Mouse (Mus musculus): ENCODE measurements around the gene Olfr544.

The Olfr544 gene

DNA sequence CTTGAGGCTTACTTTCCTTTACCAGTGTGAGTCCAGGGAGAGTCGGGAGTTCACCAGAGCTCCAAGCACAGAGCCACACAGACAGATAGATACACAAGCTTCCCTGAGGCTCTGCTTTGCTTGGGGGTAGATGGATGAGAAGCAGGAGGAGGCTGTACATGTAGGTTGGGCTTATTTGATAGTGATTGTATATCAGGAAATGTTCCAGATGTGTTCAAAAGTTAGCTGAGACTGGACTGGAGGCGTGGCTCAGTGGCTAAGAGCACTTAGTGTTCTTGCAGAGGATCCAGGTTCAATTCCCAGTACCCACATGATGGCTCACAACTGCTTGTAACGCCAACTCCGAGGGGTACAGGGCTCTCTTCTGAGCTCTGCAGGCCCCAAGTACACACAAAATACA, 9.7 kb downstream of the Olfr544 start:
- no peak for DNase-seq (ENCODE audit: low read depth, low spot score)

DNA sequence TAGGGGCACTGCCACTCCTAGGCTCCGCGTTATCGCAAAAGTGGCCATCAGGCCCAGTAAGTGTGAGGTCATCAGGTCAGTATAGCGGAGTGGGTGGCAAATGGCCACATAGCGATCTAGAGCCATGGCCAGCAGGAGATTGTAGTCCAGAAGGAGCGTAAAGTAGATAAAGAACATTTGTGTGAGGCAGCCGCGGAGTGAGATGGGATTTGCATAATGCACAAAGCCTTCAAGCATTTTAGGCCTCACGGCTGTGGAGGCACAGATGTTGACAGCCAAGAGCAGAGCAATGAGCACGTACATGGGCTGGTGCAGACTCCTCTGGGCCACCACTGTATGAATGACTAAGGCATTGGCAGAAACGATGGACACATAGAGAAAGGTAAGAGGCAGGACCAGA, 10.7 kb downstream of the Olfr544 start:
- no peak for DNase-seq (ENCODE audit: low read depth, low spot score)

DNA sequence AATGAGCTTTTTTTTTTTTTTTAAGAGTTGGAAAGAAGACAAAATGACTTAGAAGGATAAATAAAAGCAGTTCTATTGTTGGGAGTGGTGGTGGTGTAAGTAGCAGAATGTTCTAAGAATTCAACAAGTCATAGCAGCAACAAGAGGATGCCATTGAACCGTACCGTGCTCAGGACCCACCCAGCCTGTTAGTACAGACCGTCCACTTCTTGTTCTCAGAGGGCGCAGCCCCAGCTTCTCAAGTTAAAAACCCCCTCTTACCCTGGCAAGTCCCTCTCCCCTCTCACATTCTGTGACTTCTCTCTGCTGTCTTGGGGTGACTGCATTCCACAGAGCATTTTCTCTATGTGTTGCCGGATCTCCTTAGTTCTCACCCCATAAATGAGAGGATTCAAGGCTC, 11.5 kb downstream of the Olfr544 start:
- DNase-seq (ENCODE audit: low read depth, low spot score): no peak

DNA sequence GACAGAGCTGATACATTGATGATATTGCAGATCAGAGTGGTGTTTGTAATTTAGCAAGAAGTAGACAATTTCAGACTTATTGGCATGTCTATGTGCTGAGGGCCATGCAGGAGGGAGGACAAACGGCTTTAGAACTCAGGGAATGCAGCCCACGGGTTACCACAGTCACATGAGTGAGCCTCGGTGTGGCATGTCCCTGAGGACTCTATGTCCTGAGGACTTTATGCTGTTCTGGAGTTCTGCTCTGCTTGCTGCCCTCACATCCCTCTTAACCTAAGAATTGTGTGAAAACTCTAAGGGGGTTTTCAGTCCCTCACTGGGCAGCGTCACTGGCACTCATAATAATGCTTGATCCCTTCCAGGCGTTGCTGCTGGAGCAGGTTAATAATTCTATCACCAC, 15.4 kb downstream of the Olfr544 start:
- no peak for DNase-seq (ENCODE audit: low read depth, low spot score)

DNA sequence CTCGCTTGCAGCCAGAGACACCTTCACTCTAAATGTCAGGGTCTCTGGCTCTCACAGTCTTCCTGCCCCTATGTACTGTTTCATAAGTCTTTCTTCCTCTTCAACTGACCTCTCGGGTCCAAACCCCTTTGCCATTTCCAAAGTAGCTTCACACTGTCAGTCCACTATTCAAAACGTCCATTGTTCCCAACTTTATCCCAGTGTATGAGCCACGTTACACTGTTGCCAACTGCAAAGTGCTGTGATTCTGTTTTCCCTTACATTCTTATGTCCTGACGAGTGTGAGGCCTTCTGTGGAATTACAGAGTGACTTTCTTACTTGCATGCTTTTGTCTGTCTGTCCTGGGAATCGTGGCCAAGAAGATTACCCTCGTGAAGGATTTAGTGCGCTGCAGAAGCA, 20.5 kb downstream of the Olfr544 start:
- DNase-seq (ENCODE audit: low read depth, low spot score): no peak

DNA sequence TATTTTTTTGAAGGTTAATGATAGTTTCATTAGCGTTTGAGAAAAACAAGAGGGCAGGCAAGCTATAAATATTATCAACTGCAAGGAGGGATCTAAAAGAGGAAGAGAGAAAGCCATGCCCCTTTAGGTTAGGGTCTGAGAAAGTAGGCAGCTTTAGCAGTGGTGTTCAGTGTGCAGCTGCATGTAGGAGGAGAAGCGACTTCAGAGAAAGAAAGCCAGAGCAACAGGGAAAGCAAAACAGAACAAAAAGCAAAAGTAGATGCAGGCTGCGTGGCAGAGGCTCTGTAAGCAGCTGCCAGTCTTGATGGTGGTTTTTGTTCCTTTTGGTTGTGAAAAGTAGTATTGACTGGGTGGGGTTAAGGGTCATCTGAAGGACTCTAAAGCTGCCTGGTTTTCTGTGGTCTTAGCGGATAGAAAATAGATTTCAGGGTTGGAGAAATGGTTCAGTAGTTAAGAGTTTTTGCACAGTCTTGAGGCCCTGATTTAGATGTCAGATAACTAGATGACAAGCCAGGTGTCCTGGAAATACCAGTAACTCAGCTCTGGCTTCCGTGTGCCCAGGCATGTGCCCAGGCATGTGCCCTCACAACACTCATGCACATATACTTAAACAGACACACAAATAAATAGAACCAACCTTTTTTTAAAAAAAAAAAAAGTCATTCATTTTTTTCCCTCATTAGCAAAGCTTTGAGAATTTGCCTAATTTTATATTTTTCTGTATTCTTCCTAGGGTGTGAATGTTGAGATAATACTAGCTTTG, 29.3 kb downstream of the Olfr544 start:
- no peak for DNase-seq (ENCODE audit: low read depth, low spot score)

DNA sequence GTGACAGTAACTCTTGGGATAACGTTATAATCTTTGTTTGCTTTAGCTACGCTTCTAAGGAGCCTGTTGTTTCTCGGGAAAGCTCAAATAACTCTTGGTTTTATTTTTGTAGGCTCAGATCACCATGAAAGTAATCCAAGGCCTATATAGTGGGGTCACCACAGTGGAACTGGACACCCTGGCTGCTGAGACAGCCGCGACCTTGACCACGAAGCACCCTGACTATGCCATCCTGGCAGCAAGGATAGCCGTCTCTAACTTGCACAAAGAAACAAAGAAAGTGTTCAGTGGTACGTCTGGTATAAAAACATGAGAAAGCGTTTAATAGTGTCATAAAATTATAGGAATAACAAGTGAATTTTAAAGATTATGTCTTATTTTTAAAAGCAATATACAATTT, 41.7 kb downstream of the Olfr544 start:
- DNase-seq (ENCODE audit: low read depth, low spot score): no peak

DNA sequence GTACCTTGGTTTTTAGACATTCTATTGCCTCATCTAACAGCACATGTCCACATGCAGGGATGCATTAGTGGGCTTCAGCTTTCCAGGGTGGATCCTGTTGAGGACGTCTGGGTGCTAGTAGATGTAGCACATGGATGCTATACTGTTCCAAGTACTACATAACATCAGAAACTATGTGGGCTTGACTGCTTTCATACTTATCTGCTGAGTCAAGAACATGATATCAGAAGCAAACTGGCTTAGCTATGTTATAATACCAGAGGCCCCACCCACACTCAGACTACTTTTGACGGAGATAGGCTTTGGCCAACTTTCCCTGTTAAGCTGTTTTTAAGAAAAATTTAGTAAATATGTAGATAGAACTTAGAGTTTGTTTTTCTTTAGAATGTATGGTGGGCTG, 43.8 kb downstream of the Olfr544 start:
- peak; percentile 64 for DNase-seq (ENCODE audit: low read depth, low spot score)

DNA sequence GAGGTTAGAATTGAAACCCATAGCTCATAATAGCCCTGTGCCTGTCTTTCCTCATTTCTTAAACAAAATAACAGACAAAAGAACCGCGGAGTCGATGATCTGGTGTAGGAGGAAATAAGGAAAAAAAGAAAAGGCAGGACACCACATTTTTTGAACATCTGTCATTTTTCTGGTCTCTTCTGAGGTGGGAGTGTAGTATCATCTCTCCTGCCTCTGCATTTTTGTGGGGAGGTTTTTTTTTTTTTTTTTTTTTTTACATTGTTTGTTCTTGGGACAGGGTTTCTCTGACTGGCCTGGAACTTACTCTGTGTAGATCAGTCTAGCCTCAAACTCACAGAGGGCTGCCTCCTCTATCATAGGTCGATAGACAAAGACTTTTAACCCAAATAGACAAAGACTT, 45.7 kb downstream of the Olfr544 start:
- no peak for DNase-seq (ENCODE audit: low read depth, low spot score)

DNA sequence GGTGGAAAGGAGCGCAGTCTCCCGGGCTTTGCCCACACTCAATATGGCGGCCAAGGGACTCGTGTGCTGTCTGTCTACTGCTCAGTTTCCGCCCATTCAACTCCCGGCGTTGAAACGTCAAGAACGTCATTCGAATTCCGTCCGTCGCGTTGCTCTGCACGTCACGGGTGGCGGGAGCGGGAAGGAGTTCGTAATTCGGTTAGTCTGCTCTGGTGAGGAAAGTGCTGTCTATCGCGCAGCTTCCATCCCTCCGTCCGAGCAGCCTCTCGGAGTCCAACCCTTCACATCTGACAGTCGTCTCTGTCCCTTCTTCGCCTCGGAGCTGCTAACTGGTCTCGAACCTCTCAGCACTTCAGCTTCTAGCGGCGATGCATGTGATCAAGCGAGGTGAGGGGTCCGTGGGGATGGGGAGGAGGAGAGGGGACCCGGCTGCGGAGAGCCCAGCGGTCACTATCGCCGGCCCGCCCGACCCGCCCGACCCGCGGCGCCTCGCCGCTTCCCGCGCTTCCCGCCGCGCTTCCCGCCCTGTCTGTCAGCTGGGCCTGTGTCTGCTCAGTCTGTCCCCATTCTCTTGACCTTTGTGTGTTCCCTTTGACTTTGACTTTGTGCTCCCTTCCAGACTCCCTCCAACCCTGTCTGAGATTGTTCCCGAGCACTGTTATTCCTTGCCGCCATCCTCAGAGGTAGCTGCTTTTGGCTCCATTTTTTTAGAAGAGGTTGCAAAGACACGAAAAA, 46.3 kb downstream of the Olfr544 start, which contains the start of gene Rrm1:
Gene Rrm1 (plus strand): TSS at position 39 of the 735 bp plus-strand sequence.
- DNase-seq (ENCODE audit: low read depth, low spot score): peak; percentile 90

DNA sequence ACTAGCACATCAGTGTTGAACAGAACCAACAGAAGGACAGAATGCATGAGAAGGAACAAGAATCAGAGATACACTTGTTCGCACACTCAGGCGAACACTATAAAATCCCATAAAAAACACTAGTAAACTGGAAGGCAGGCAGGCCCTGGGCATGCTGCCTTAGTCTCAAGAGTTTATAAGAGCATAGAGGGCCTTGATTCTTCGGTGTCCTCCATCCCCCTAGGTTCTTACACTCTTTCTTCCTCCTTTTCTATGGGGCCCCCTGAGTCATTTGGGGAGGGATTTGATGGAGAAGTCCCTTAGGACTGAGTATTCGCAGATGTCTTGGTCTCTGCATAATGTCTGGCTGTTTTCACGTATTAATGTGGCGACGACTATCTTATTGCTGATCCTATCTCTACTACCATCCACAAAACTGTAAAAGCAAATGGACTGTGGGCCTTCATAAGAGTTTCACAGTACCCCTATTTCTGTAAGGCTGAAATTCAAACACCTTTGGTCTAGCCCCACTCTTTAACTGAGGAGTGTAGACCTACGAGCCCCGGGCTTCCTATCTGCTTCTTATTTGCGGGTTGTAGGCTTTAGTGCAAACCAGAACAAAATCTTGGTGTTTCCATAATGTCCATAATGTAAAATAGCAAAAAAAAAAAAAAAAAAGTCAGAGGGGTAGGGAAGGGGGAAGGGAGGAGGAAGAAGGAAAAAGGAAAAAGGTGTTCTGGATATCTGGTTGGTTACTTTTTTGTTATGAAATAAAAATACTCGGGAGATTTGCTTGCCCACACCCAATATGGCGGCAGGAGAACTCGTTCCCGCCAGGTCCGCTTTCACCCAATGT, 47.1 kb downstream of the Olfr544 start:
- DNase-seq (ENCODE audit: low read depth, low spot score): no peak

DNA sequence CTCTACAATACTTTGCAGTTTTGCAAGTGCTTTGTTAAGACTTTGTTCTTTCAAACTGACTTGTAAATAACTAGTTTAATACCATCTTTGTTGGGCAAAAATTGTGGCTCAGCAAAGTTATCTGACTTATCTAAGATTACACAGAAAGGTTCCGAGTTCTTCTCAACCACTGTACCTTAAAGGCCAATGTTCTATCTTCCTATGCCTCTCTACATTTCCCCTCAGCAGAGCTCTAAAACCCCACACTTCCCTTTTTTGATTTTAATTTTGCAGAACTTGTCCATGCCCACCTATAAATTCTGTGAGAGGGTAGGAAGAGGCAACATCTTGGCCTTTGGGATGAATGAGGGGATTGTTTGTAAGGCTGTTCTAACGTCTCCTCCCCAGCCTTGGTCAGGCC, 53.8 kb downstream of the Olfr544 start:
- no peak for DNase-seq (ENCODE audit: low read depth, low spot score)
